Mouse (Mus musculus): Measurements from ENCODE around the gene Tle2. TPM values are rescaled to one million over a fixed set of nuclear protein-coding genes. Genes with fewer than 3 reads are reported as not detected.

The Tle2 gene
- polyA plus RNA-seq, 1 experiment: 18.9 TPM

DNA sequence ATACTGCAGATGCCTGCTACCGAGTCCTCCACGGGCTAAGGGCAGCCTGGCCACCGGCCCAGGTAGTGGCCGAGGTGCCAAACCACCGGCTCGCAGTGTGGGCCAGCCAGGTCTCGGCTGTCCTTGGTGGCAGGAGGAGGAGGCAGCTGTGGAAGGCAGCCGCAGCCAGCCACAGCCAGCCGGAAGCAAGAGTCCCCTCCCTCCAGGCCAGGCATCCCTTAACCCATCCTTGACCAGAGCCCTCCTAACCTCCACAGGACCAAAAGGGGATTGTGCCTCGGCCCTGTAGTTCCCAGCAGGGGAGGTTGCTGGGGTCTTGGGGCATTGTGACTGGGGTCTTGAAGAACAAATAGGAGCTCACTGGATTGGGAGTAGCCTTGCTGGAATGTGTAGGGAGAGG lies 10.1 kb upstream of the Tle2 start:
- H3K4me1 ChIP-seq: peaks cover 71% of the 10 kb centered on the region
- H3K36me3 ChIP-seq (replicated peaks; ENCODE audit: low read length): peaks cover 68% of the 10 kb centered on the region
- no peaks in the 10 kb centered on the region for H3K9me3 ChIP-seq
- TF ChIP-seq GATA1 (IDR thresholded peaks at IDR 0.05; ENCODE audit: borderline replicate concordance, low read length): no peak
- TF ChIP-seq FLI1 (IDR thresholded peaks at IDR 0.05; ENCODE audit: low read length): no peak
- H3K4me3 ChIP-seq (replicated peaks): no peak overlapping the region
- no peaks in the 10 kb centered on the region for H3K27me3 ChIP-seq (replicated peaks)

DNA sequence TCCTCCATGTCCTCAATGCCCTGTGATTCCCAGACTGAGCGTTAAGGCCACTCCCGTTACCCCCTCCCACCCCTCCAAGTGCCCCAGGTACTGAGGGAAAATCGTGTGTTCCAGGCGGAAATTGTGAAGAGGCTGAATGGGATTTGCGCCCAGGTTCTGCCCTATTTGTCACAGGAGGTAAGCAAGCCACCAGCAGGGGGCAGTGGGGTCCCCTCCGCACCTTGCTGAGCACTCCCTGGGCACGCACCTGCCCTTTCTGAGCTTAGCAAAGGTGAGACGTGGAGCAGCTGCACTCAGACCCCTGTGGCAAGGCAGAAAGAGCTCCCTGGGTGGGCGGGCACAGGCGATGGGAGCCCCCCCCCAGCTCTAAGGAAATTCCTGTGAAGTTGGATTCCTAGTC lies 9.6 kb upstream of the Tle2 start:
- Histone ChIP-seq H3K27me3 (replicated peaks) (no peaks in the 10 kb centered on the region), H3K4me3 (replicated peaks) (no peak overlapping the region), H3K9me3 (no peaks in the 10 kb centered on the region), H3K36me3 (replicated peaks; ENCODE audit: low read length) (peaks cover 68% of the 10 kb centered on the region), H3K4me1 (peaks cover 76% of the 10 kb centered on the region)
- TF ChIP-seq FLI1 (IDR thresholded peaks at IDR 0.05; ENCODE audit: low read length) (no peak), GATA1 (IDR thresholded peaks at IDR 0.05; ENCODE audit: borderline replicate concordance, low read length) (no peak)

DNA sequence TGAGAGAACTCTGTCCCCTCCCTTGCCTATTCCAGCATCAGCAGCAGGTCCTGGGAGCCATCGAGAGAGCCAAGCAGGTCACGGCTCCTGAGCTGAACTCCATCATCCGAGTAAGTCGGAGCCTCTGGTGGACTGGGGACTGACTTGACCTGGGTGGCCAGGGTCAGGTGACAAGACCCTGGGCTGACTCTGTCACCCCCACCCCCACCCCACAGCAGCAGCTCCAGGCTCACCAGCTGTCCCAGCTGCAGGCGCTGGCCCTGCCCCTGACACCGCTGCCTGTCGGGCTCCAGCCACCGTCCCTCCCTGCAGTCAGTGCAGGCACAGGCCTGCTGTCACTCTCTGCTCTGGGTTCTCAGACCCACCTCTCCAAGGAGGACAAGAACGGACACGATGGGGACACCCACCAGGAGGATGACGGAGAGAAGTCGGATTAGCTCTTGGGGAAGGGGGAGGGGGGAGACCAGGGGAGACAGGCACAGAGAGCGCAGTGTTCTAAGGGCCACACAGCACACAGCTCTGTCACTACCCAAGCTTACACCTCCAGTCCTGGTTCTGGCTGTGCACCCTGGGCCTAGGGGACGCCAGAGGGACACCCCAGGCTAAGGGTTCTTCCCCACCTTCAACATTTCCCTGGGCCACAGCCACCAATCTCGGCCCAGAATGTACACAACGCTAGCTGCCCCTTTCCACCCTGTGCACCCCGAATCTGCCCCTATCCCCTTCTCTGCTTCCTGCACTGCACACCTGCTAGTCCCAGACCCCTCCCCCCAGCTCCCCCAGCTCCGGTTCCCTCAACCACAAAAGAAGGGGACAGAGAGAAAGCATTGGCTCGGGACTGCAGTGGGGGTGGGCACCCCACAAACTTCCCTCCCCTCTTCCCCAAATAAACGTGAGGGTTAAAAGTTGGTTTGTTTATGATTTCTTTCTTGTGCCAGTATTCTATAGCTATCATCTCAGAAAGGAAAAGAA lies 8.8 kb upstream of the Tle2 start:
- Histone ChIP-seq H3K9me3 (no peaks in the 10 kb centered on the region), H3K4me1 (peaks cover 84% of the 10 kb centered on the region), H3K36me3 (replicated peaks; ENCODE audit: low read length) (peaks cover 68% of the 10 kb centered on the region), H3K27me3 (replicated peaks) (no peaks in the 10 kb centered on the region), H3K4me3 (replicated peaks) (no peak overlapping the region)
- TF ChIP-seq FLI1 (IDR thresholded peaks at IDR 0.05; ENCODE audit: low read length) (no peak), GATA1 (IDR thresholded peaks at IDR 0.05; ENCODE audit: borderline replicate concordance, low read length) (no peak)

GRCm38 (mm10) chr10:81568381-81569191 lies 5.8 kb upstream of the Tle2 start:
- H3K27me3 ChIP-seq (replicated peaks): peaks cover 14% of the 10 kb centered on the region
- H3K9me3 ChIP-seq: no peaks in the 10 kb centered on the region
- peaks cover 42% of the 10 kb centered on the region for H3K36me3 ChIP-seq (replicated peaks; ENCODE audit: low read length)
- no peak for TF ChIP-seq FLI1 (IDR thresholded peaks at IDR 0.05; ENCODE audit: low read length)
- TF ChIP-seq GATA1 (IDR thresholded peaks at IDR 0.05; ENCODE audit: borderline replicate concordance, low read length): no peak
- H3K4me3 ChIP-seq (replicated peaks): peak overlapping the region; percentile 65
- H3K4me1 ChIP-seq: peaks cover 78% of the 10 kb centered on the region

DNA sequence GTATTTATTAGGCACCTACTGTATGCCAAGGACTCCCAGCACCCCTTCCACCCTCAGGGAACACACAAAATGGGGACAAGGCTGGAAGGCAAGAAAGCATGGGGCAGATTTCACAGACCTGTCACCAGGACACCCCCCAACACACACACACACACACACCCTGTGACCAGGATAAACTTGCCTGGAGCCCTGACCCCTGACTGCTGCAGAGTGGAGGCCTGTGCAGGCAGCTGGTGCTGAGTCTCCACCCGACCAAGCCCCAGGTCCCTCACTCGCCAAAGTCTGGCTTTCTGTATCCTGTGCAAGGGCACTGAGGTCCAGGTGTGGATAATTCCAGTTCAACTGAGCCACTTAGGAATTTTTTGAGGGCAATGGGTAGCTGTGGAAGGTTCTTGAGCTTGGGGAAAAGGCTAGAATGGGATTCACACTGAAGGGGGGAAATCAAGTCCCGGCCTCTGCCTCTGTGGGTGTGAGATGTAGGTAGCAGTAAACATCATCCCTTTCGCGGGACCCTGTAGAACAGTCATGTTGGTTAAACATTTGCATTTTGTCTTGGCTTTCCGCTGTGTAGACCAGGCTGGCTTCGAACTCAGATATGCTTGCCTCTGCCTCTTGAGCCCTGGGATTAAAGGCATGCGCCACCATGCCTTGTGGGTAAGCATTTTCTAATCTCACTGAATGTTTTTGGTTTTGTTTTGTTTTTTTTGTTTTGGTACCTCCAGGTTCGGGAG lies 4.7 kb upstream of the Tle2 start:
- peaks cover 76% of the 10 kb centered on the region for H3K4me1 ChIP-seq
- TF ChIP-seq FLI1 (IDR thresholded peaks at IDR 0.05; ENCODE audit: low read length) (no peak), GATA1 (IDR thresholded peaks at IDR 0.05; ENCODE audit: borderline replicate concordance, low read length) (no peak)

DNA sequence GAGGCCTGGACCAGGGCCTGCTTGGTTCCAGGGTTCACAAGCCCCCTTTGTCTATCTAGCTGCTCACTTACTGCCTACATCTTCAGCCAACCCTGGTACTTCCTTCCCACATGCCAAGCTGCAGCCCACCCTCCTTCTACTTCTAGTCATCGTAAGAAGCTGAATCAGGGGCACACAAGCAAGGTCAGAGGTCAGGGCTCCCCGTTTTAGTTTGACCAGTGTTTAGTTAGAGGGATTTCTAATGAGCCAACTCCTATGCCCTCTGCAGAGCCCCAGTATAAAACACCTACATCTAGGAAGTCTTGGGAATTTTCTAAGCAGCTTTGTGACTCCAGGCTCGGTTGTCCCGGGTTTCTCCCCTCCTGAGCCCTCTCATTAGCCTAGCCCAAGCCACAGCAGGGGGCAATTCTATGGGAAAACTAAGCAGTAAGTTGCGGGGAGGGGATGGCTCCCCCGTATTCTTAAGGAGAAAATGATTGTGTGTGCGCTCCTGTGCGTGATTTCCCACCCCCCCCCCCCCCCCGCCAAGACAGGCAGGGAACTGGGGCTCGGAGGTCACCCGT lies 4.0 kb upstream of the Tle2 start:
- H3K4me1 ChIP-seq: peaks cover 77% of the 10 kb centered on the region
- peak overlapping the region; percentile 92 for H3K4me3 ChIP-seq (replicated peaks)
- peaks cover 29% of the 10 kb centered on the region for H3K27me3 ChIP-seq (replicated peaks)
- TF ChIP-seq FLI1 (IDR thresholded peaks at IDR 0.05; ENCODE audit: low read length) (no peak), GATA1 (IDR thresholded peaks at IDR 0.05; ENCODE audit: borderline replicate concordance, low read length) (no peak)
- H3K36me3 ChIP-seq (replicated peaks; ENCODE audit: low read length): peaks cover 25% of the 10 kb centered on the region
- 0 out of 2 replicates have a peak, but pooled peaks cover 4% of the 10 kb centered on the region for H3K9me3 ChIP-seq

More for the DNA sequence above, 4.7 kb upstream of the Tle2 start:
- H3K36me3 ChIP-seq (replicated peaks; ENCODE audit: low read length): peaks cover 32% of the 10 kb centered on the region
- peak overlapping the region; percentile 2 for H3K4me3 ChIP-seq (replicated peaks)
- 0 out of 2 replicates have a peak, but pooled peaks cover 4% of the 10 kb centered on the region for H3K9me3 ChIP-seq
- peaks cover 24% of the 10 kb centered on the region for H3K27me3 ChIP-seq (replicated peaks)

GRCm38 (mm10) chr10:81570831-81571500 lies 3.4 kb upstream of the Tle2 start:
- Histone ChIP-seq H3K4me3 (replicated peaks) (peak overlapping the region; percentile 92), H3K27me3 (replicated peaks) (peaks cover 36% of the 10 kb centered on the region), H3K9me3 (0 out of 2 replicates have a peak, but pooled peaks cover 4% of the 10 kb centered on the region), H3K4me1 (peaks cover 78% of the 10 kb centered on the region), H3K36me3 (replicated peaks; ENCODE audit: low read length) (peaks cover 19% of the 10 kb centered on the region)
- no peak for TF ChIP-seq FLI1 (IDR thresholded peaks at IDR 0.05; ENCODE audit: low read length)
- TF ChIP-seq GATA1 (IDR thresholded peaks at IDR 0.05; ENCODE audit: borderline replicate concordance, low read length): no peak

DNA sequence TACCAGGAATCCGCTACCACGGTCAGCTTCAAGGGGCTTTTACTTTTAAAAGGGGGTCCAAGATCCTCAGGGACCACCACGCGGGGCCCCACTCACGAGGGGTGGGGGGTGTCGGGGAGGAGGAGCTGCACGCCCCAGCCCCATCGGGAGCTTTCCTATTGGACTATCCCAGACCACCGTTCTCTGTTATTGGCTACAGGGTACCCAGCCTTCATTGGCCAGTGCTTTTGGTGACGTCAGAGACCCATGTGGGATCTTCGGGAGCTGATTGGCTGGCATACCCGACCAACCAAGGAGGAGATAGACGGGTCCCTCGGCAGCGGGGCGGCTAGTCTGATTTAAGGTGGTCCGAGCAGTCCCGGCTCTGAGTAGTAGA lies 2.9 kb upstream of the Tle2 start:
- Histone ChIP-seq H3K9me3 (0 out of 2 replicates have a peak, but pooled peaks cover 4% of the 10 kb centered on the region), H3K4me3 (replicated peaks) (peak overlapping the region; percentile 92), H3K27me3 (replicated peaks) (peaks cover 41% of the 10 kb centered on the region), H3K4me1 (peaks cover 84% of the 10 kb centered on the region), H3K36me3 (replicated peaks; ENCODE audit: low read length) (peaks cover 13% of the 10 kb centered on the region)
- TF ChIP-seq FLI1 (IDR thresholded peaks at IDR 0.05; ENCODE audit: low read length) (no peak), GATA1 (IDR thresholded peaks at IDR 0.05; ENCODE audit: borderline replicate concordance, low read length) (no peak)
